Mouse (Mus musculus) effector memory CD4-positive, alpha-beta T cell, adult 7 months (primary cell): ENCODE data around the gene Adamts6. TPM values are rescaled to one million over a fixed set of nuclear protein-coding genes. Genes with fewer than 3 reads are reported as not detected.

Source experiments
- polyA plus RNA-seq: library from polyadenylated mRNA; unstranded; fragments of 100-300 nt; shearing (Covaris generic); gene quantifications from one replicate; pipeline ENCODE4 v1.2.1, GENCODE M21; 2017

The Adamts6 gene
- polyA plus RNA-seq, result 3.3 TPM

DNA sequence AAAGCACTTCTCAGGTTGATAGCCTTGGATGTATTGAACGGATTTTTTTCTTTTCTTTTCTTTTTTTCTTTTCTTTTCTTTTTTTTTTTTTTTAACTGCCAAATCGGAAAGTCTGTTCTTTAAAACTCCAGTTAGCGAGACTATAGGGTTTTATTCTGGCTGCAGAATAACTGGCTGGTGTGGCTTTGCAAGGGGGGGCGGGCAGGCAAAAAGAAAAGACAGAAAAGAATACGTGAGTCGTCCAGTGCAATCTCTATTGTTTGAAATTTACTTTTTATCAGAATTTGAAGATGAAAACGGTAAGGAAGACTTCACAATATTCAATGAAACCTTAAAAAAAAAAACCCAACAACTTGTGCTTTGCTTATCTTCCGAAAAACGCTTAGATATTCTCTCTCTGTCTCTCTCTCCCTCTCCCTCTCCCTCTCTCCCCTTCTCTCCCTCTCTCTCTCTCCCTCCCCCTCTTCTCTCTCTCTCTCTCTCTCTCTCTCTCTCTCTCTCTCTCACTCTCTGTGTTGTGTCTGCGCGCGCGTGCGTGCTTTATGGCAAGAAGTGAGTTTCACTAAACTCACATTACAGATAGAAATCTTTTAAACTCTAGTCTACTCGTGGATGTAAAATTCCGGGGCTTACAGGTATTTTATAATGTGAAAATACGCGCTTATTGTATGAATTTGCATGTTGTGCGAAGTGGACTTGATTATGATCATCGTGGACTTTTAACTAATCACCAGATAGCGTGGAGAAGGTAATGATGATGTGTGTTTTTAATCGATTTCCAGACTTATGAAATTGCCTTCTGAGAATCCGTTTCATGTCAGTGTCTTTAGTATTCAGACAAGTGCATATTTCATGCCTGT lies at the start of gene Adamts6:
TSS of gene Adamts6 (plus strand) at position 470 of the 860 bp plus-strand sequence.

Other genes with a start within 250 kb of the Adamts6 start
- 18.5 TPM for gene Nln, start 178.2 kb upstream of the Adamts6 start, polyA plus RNA-seq
- gene Sgtb, start 178.1 kb upstream of the Adamts6 start, polyA plus RNA-seq, result 13.7 TPM
- 31.9 TPM for gene Trappc13, start 109.4 kb upstream of the Adamts6 start, polyA plus RNA-seq
- 14.7 TPM for gene Trim23, start 109.0 kb upstream of the Adamts6 start, polyA plus RNA-seq
- 1.3 TPM for gene Cenpk, start 59.2 kb upstream of the Adamts6 start, polyA plus RNA-seq
- 7.3 TPM for gene Ppwd1, start 59.0 kb upstream of the Adamts6 start, polyA plus RNA-seq